Mouse (Mus musculus): ENCODE data around the gene Gm49486.
"Not testable (repeated sequence)": the region's sequence is repeated elsewhere in the genome, so short reads cannot be mapped to it uniquely, and the experiment has no call there.

The Gm49486 gene

GRCm38 (mm10) chr15:79225780-79226179, 3.4 kb upstream of the Gm49486 start:
- DNase-seq: not testable (repeated sequence)

- no peak for DNase-seq
These were observed 6.1 kb downstream of the Gm49486 start for GRCm38 (mm10) chr15:79235268-79235667.

- DNase-seq: no peak
These were observed 8.8 kb downstream of the Gm49486 start for GRCm38 (mm10) chr15:79238036-79238435.

GRCm38 (mm10) chr15:79242574-79243233, 13.5 kb downstream of the Gm49486 start:
- no peak for DNase-seq

- peak; percentile 91 for DNase-seq
These were observed 14.2 kb downstream of the Gm49486 start for GRCm38 (mm10) chr15:79243234-79244042.

GRCm38 (mm10) chr15:79244071-79244893, 15.1 kb downstream of the Gm49486 start:
- DNase-seq: no peak

GRCm38 (mm10) chr15:79245321-79245720, 16.1 kb downstream of the Gm49486 start:
- no peak for DNase-seq

GRCm38 (mm10) chr15:79250236-79250635, 21.0 kb downstream of the Gm49486 start:
- DNase-seq: no peak

GRCm38 (mm10) chr15:79251168-79251567, 22.0 kb downstream of the Gm49486 start:
- DNase-seq: no peak

- no peak for DNase-seq
These were observed 22.7 kb downstream of the Gm49486 start for GRCm38 (mm10) chr15:79251781-79252491.

GRCm38 (mm10) chr15:79252580-79252979, 23.4 kb downstream of the Gm49486 start:
- DNase-seq: no peak

- DNase-seq: no peak
These were observed 25.5 kb downstream of the Gm49486 start, which contains the start of gene Slc16a8 for GRCm38 (mm10) chr15:79254661-79255060. Gene Slc16a8, minus strand, starts transcription at chr15:79254761.

GRCm38 (mm10) chr15:79258521-79258920, 29.3 kb downstream of the Gm49486 start:
- DNase-seq: no peak

GRCm38 (mm10) chr15:79261095-79261725, 32.0 kb downstream of the Gm49486 start:
- no peak for DNase-seq

GRCm38 (mm10) chr15:79261757-79262156, 32.6 kb downstream of the Gm49486 start:
- no peak for DNase-seq

- DNase-seq: no peak
These were observed 33.2 kb downstream of the Gm49486 start for GRCm38 (mm10) chr15:79262375-79262774.

GRCm38 (mm10) chr15:79262786-79263309, 33.7 kb downstream of the Gm49486 start:
- DNase-seq: no peak

GRCm38 (mm10) chr15:79263726-79264125, 34.5 kb downstream of the Gm49486 start:
- DNase-seq: no peak

- DNase-seq: no peak
These were observed 36.2 kb downstream of the Gm49486 start for GRCm38 (mm10) chr15:79265384-79265783.

GRCm38 (mm10) chr15:79268521-79268920, 39.3 kb downstream of the Gm49486 start:
- no peak for DNase-seq

GRCm38 (mm10) chr15:79270317-79271123, 41.3 kb downstream of the Gm49486 start:
- no peak for DNase-seq
